Mouse (Mus musculus): ENCODE measurements around the gene Zbtb32. TPM values are rescaled to one million over a fixed set of nuclear protein-coding genes. Genes with fewer than 3 reads are reported as not detected.

Gene Zbtb32
- polyA plus RNA-seq, 1 experiment from 2014 or later, result 0.31 TPM

DNA sequence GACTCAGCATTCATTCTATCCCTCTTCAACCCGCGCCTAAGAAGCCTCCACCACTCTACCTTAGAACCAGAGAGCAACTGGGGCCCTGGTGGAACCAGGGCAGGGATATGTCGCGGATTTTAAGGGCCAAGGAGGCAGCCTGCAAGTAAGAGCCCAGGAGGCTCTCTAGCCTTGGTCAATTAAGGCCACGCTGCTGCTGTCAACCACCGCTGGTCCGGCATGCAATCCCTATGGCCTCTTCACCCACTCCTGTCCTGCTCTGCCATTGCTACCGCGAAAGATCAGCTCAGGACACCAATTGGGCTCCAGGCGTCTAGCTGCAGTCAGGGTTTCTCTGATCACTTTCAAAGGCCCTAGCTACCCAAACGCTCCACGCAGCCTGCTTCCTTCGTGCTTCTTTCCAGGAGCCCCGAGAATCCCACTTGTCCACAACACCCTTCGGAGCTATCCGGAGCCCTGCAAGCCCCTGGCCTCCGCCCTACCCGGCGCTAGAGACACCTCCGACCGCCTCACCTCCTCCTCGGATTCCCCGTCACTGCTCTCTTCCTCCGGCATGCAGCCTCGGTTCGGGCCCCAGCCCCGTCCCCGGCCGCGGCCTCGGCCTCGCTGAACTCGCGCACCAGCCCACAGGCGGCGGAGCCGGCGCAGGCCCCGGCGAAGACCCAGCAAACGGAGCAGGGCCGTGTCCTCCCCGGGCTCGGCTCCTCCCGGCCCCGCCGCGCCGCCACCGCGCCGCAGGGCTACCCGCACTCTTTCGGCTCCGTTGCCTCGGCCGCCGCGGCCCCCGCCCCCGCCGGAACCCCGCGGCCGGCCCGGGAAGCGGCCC is 10.7 kb downstream of the Zbtb32 start:
- H3K27me3 ChIP-seq, result no peaks in the 10 kb centered on the region
- H3K4me3 ChIP-seq (replicated peaks), result peak overlapping the region; percentile 99
- peaks cover 26% of the 10 kb centered on the region for H3K4me1 ChIP-seq (replicated peaks)
- peak; percentile 55 for ATAC-seq
- H3K9me3 ChIP-seq, result no peaks in the 10 kb centered on the region
- H3K4me2 ChIP-seq (replicated peaks), result peak overlapping the region; percentile 80
- WGBS, result under 1% methylated on average over 51 of the region's 67 CpGs
- peak overlapping the region; percentile 95 for H3K27ac ChIP-seq
- H3K36me3 ChIP-seq, result peaks cover 38% of the 10 kb centered on the region
- peak overlapping the region; percentile 99 for H3K9ac ChIP-seq (replicated peaks)

DNA sequence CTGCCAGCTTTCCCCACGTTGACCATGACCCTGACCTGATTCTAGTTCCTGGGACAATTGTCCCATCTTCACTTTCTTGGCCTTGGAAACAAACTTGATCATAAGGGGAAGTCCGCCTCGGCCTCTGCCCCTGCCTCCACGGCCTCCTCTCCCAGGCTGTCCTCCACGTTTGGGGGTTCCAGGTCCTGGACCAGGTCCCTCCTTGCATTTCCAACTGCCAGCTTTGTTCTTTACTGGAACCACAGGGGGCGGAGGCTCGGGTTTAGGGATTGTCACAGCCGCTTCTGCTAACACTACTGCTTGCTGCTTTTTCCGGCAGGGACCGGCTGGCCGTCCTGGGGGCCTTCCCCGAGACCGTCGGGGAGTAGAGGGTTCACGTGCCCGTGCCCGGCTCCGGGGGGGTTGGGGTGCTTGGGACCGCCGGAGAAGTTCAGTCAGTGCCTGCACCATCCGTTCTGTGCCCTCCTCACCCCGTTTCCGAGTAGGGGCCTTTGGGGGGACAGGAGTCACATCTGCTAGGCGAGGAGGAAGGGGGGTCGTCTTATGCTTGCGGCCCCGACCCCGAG is 12.2 kb downstream of the Zbtb32 start:
- Histone ChIP-seq H3K27me3 (no peaks in the 10 kb centered on the region), H3K4me2 (replicated peaks) (peak overlapping the region; percentile 80), H3K4me3 (replicated peaks) (peak overlapping the region; percentile 99), H3K9ac (replicated peaks) (peak overlapping the region; percentile 99), H3K36me3 (peaks cover 53% of the 10 kb centered on the region), H3K9me3 (no peaks in the 10 kb centered on the region), H3K27ac (no peak overlapping the region), H3K4me1 (replicated peaks) (peaks cover 23% of the 10 kb centered on the region)
- no peak for ATAC-seq
- 88% methylated on average over 28 of the region's 28 CpGs for WGBS

DNA sequence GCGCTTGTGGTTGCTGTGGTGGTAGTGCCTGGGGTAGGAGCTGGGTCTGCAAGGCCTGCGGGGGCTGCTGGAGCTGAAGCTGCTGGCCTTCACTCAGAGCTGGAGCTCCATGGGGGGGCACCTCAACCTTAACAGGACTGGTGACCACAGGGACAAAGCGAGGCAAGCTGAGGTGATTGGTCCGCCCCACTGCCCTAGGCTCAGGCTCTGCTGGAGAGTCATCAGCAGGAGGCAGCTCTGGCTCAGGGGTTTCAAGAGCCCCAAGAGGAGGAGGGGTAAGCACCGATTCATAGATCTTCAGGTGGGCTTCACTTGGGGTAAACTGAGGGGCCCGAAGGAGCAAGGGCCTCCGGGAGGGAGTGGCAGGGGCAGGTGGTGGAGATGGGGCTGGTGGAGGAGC is 13.5 kb downstream of the Zbtb32 start:
- no peak overlapping the region for H3K9ac ChIP-seq (replicated peaks)
- H3K27ac ChIP-seq, result no peak overlapping the region
- WGBS, result 88% methylated on average over 7 of the region's 7 CpGs
- no peak for ATAC-seq
- no peaks in the 10 kb centered on the region for H3K27me3 ChIP-seq
- no peak overlapping the region for H3K4me2 ChIP-seq (replicated peaks)
- H3K9me3 ChIP-seq, result no peaks in the 10 kb centered on the region
- peaks cover 67% of the 10 kb centered on the region for H3K36me3 ChIP-seq
- peaks cover 22% of the 10 kb centered on the region for H3K4me1 ChIP-seq (replicated peaks)
- H3K4me3 ChIP-seq (replicated peaks), result no peak overlapping the region

DNA sequence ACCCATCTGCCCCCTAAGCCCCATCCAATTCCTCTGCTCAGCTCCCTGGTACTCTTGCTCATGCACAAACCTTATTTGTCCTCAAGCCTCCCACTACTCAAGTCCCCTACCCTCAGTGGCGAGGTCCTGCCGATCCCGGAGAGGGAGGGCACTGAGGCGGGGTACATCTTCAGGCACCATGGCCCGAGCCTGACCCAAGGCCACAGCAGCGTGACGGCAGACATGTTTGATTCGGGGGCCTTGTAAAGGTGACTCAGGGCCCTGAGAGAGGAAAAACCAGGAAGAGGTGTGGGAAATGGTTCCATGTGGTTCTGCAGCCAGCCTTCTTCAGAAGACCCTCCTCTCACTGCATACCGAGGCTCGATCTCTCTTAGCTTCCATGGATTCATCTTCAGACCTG is 14.4 kb downstream of the Zbtb32 start:
- Histone ChIP-seq H3K9me3 (no peaks in the 10 kb centered on the region), H3K27ac (no peak overlapping the region), H3K27me3 (no peaks in the 10 kb centered on the region), H3K4me3 (replicated peaks) (no peak overlapping the region), H3K36me3 (peaks cover 75% of the 10 kb centered on the region), H3K4me1 (replicated peaks) (peaks cover 16% of the 10 kb centered on the region), H3K9ac (replicated peaks) (no peak overlapping the region), H3K4me2 (replicated peaks) (no peak overlapping the region)
- no peak for ATAC-seq
- 98% methylated on average over 10 of the region's 10 CpGs for WGBS

DNA sequence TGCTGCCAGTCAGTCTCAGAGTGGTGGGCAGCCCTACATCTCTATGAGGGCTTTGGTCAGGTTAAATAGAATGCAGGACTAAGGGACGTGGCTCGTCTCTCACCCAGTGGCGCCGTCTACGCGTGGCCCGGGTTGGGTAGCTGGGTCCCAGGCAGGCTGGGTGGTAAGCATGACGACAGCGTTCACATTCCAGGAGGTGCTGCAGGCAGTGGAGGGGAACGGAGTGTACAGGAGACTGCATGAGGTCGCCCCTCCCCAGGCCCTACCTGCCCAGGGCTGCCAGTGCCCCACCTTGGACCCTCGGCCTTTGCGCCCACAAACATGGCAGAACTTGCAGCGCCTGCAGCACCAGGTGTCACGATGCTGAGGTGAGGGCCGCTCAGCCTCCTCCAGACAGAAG is 17.2 kb downstream of the Zbtb32 start:
- ATAC-seq, result no peak
- H3K9me3 ChIP-seq, result no peaks in the 10 kb centered on the region
- no peak overlapping the region for H3K4me3 ChIP-seq (replicated peaks)
- no peak overlapping the region for H3K27ac ChIP-seq
- peaks cover 100% of the 10 kb centered on the region for H3K36me3 ChIP-seq
- H3K27me3 ChIP-seq, result no peaks in the 10 kb centered on the region
- no peak overlapping the region for H3K4me2 ChIP-seq (replicated peaks)
- H3K9ac ChIP-seq (replicated peaks), result no peak overlapping the region
- 94% methylated on average over 16 of the region's 16 CpGs for WGBS
- H3K4me1 ChIP-seq (replicated peaks), result peaks cover 3% of the 10 kb centered on the region

DNA sequence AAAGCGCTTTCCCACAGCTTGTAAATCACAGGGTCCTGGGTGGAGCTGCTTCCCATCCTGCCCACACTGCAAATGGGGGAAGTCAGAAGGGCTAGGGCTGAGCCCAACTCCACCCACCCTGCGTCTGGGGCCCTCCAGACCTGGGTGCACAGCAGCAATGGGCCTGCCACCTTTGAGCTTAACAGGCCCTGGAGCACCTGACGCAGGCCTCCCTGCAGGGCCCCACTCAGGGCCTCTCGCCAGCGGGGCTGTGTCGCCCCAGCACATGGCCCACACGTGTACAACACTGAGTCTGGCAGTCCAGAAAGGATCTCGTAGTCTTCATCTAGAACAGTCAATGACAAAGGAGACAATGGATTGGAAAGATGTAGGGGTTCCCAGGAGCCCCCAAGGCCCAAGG is 18.8 kb downstream of the Zbtb32 start:
- Histone ChIP-seq H3K9me3 (no peaks in the 10 kb centered on the region), H3K4me3 (replicated peaks) (no peak overlapping the region), H3K27me3 (no peaks in the 10 kb centered on the region), H3K4me2 (replicated peaks) (no peak overlapping the region), H3K36me3 (peaks cover 100% of the 10 kb centered on the region), H3K9ac (replicated peaks) (no peak overlapping the region), H3K27ac (no peak overlapping the region), H3K4me1 (replicated peaks) (no peaks in the 10 kb centered on the region)
- ATAC-seq, result 0 out of 2 replicates have a peak, but pooled peaks have one; percentile 34
- 92% methylated on average over 8 of the region's 8 CpGs for WGBS

DNA sequence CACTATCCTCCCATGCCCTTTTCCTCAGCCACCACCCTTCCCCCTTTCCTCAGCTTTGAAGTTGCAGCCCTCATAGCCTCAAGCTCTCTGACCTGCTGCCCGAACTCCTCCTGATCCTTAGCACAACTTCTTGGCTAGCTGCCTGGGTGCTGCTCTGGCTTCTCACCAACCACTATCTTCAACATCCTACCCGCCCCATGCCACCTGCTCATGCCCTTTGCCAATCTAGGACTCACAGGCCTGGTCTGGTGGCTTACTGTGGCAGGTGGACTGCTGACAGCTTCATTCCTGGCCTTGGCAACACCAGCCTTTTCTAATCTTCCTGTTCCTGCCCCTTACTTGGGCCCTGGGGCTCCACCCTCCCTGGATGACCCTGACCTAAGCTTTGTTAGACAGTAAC is 25.7 kb downstream of the Zbtb32 start:
- Histone ChIP-seq H3K4me1 (replicated peaks) (no peaks in the 10 kb centered on the region), H3K36me3 (peaks cover 97% of the 10 kb centered on the region), H3K9me3 (no peaks in the 10 kb centered on the region), H3K27ac (no peak overlapping the region), H3K4me2 (replicated peaks) (no peak overlapping the region), H3K9ac (replicated peaks) (no peak overlapping the region), H3K4me3 (replicated peaks) (no peak overlapping the region), H3K27me3 (no peaks in the 10 kb centered on the region)
- ATAC-seq, result no peak
- WGBS, result 93% methylated on average over 2 of the region's 2 CpGs

DNA sequence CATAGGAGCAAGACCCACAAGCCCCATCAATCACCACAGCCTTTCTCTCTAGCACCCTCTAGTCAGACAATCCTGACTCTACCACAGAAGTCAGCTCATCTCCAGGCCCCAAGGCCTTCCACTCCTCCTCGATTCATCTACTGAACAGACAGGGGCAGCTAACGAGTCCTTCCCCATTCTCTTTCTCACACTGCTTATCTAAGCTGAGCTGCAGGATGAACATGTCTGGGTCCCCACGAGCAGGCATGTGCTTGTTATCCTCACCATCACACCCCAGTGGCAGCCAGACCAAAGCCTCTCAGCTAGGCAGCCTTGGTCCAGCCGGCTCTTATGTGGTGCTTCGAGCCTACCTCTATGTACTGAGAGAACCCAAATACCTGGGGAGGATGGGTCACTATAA is 26.3 kb downstream of the Zbtb32 start:
- 90% methylated on average over 5 of the region's 5 CpGs for whole genome bisulfite sequencing
- Histone ChIP-seq H3K9ac (replicated peaks) (no peak overlapping the region), H3K4me3 (replicated peaks) (no peak overlapping the region), H3K27ac (no peak overlapping the region), H3K4me1 (replicated peaks) (no peaks in the 10 kb centered on the region), H3K27me3 (no peaks in the 10 kb centered on the region), H3K9me3 (no peaks in the 10 kb centered on the region), H3K36me3 (peaks cover 96% of the 10 kb centered on the region), H3K4me2 (replicated peaks) (no peak overlapping the region)
- ATAC-seq, result no peak

DNA sequence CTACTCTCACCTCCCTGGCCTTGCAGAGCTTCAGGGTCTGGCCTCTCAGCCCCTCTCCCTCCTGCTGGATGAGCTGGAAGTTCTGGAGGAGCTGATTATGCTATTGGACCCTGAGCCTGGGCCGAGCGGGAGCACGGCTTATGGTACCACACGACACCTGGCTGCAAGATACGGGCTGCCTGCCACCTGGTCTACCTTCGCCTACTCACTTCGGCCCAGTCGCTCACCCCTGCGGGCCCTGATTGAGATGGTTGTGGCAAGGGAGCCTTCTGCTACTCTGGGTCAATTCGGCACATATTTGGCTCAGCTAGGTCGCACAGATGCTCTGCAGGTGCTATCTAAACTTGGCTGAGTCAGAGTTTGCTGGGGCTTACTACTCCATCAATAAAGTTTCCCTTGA is 31.2 kb downstream of the Zbtb32 start:
- no peak overlapping the region for H3K4me2 ChIP-seq (replicated peaks)
- no peak overlapping the region for H3K4me3 ChIP-seq (replicated peaks)
- no peaks in the 10 kb centered on the region for H3K27me3 ChIP-seq
- WGBS, result 93% methylated on average over 11 of the region's 11 CpGs
- H3K9me3 ChIP-seq, result no peaks in the 10 kb centered on the region
- H3K36me3 ChIP-seq, result peaks cover 71% of the 10 kb centered on the region
- ATAC-seq, result no peak
- no peak overlapping the region for H3K9ac ChIP-seq (replicated peaks)
- H3K27ac ChIP-seq, result no peak overlapping the region
- peaks cover 10% of the 10 kb centered on the region for H3K4me1 ChIP-seq (replicated peaks)

DNA sequence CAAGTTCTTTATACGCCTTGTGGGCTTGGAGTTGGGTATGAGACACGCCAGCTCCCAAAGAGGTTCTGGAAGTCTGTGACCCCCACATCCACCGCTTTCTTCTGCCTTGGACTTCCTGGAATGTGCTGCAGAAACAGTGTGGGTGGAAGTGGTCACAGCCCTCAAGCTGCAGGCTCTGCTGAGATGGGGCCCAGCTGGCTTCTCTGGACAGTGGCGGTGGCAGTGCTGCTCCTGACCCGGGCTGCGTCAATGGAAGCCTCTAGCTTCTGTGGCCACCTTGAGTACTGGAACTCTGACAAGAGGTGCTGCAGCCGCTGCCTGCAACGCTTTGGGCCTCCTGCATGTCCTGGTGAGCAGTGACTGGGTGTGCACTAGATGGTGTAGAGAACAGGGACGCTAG is 32.7 kb downstream of the Zbtb32 start:
- Histone ChIP-seq H3K27me3 (no peaks in the 10 kb centered on the region), H3K27ac (no peak overlapping the region), H3K4me2 (replicated peaks) (no peak overlapping the region), H3K9ac (replicated peaks) (no peak overlapping the region), H3K9me3 (no peaks in the 10 kb centered on the region), H3K36me3 (peaks cover 58% of the 10 kb centered on the region), H3K4me1 (replicated peaks) (peaks cover 17% of the 10 kb centered on the region), H3K4me3 (replicated peaks) (no peak overlapping the region)
- 91% methylated on average over 9 of the region's 9 CpGs for WGBS
- no peak for ATAC-seq

DNA sequence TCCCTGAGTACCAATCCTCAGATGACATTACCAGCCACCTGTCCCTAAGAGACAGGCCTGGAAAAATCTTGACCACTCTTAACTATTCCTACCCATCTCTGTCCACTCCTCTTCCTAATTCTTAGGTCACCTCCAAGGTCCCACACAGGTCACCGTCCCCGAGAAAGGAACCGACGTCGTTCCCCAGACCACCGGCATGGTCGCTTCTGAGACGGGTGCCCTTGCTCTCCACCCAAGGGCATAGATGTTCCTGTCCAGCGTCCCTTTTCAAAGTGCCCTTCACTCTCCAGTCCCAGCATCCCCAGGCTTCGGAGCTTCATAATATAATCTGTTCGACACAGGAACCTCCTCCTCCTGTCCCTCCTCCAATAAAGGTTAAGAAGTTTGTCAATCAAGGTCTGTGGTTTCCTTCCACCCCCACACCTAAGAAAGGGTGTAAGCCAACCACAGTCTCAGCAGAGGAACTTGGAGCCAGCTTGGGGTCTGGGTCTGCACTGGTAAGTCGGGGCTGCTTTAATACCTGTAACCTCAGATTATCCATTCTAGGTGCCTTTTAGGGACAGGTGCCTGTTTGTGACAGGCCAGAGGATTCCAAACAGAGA is 33.6 kb downstream of the Zbtb32 start, which contains the start of gene Igflr1:
Gene Igflr1, plus strand, starts transcription at position 458 of the 602 bp plus-strand sequence.
- Histone ChIP-seq H3K9me3 (no peaks in the 10 kb centered on the region), H3K4me2 (replicated peaks) (peak within 1 kb of the TSS; percentile 68), H3K36me3 (peaks cover 49% of the 10 kb centered on the region), H3K9ac (replicated peaks) (no peak within 1 kb of the TSS), H3K4me1 (replicated peaks) (peaks cover 17% of the 10 kb centered on the region), H3K4me3 (replicated peaks) (peak within 1 kb of the TSS; percentile 83; the same call in 1 of the 2 replicates), H3K27me3 (no peaks in the 10 kb centered on the region), H3K27ac (no peak within 1 kb of the TSS)
- 98% methylated on average over 12 of the region's 12 CpGs for WGBS
- ATAC-seq, result no peak

DNA sequence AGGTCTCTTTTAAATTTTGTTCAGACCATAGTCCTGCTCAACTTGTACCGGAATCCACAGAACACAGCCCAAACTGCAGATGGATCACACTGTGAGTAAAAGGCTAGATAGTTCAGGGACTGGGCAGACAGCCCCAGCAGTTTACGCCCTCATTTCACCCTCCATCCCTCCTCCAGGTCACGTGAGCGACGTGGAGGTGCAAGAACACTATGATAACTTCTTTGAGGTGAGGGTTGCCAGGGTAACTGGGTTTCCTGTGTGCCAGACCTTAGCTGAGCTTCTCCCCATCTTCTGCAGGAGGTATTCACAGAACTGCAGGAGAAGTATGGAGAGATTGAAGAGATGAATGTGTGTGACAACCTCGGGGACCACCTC is 34.8 kb downstream of the Zbtb32 start:
- WGBS, result 26% methylated on average over 6 of the region's 6 CpGs
- H3K4me1 ChIP-seq (replicated peaks), result peaks cover 23% of the 10 kb centered on the region
- H3K4me3 ChIP-seq (replicated peaks), result peak overlapping the region; percentile 83
- peaks cover 37% of the 10 kb centered on the region for H3K36me3 ChIP-seq
- no peaks in the 10 kb centered on the region for H3K27me3 ChIP-seq
- H3K27ac ChIP-seq, result peak overlapping the region; percentile 91; the same call in 1 of the 2 replicates
- no peaks in the 10 kb centered on the region for H3K9me3 ChIP-seq
- H3K9ac ChIP-seq (replicated peaks), result peak overlapping the region; percentile 82
- peak overlapping the region; percentile 68 for H3K4me2 ChIP-seq (replicated peaks)
- no peak; the same call in 1 of the 2 replicates for ATAC-seq
